Mouse (Mus musculus) embryonic facial prominence, embryonic 13.5 days (tissue): ENCODE measurements at regions not wholly inside any gene's neighbourhood (a gene's known extent, or its start where the extent isn't known, plus 50 kb on each side); places are given as distances from the start of the nearest gene placed in this dataset.

Source experiments
- ATAC-seq: fragments of 200-750 bp; cut with Nextera tagmentation; 2 replicates; pipeline ENCODE4 v1.8.0; 2017; ENCODE audit warnings: low read depth; ENCODE audit not compliant: insufficient number of reproducible peaks, insufficient read depth, low FRiP score, low TSS enrichment
- H3K27ac ChIP-seq: fragments of 300-500 bp; sonication (generic); 2 replicates; pipeline ENCODE4 v1.5.1; 2015; ENCODE audit warnings: moderate library complexity, mild to moderate bottlenecking, inconsistent platforms
- H3K27me3 ChIP-seq: fragments of 300-500 bp; sonication (generic); 2 replicates; pipeline ENCODE4 v1.6.1; 2015; ENCODE audit warnings: mild to moderate bottlenecking, inconsistent platforms
- H3K36me3 ChIP-seq: fragments of 300-500 bp; sonication (generic); 2 replicates; pipeline ENCODE4 v1.6.1; 2015; ENCODE audit warnings: mild to moderate bottlenecking, inconsistent platforms
- H3K4me1 ChIP-seq: fragments of 300-500 bp; sonication (generic); 2 replicates; pipeline ENCODE4 v1.6.1; 2015; ENCODE audit warnings: inconsistent platforms
- H3K4me2 ChIP-seq: fragments of 300-500 bp; sonication (generic); 2 replicates; pipeline ENCODE4 v1.6.1; 2015; ENCODE audit warnings: moderate library complexity, mild to moderate bottlenecking, inconsistent platforms
- H3K4me3 ChIP-seq: fragments of 300-500 bp; sonication (generic); 2 replicates; pipeline ENCODE4 v1.5.1; 2015; ENCODE audit warnings: mild to moderate bottlenecking, inconsistent platforms
- H3K9ac ChIP-seq: fragments of 300-500 bp; sonication (generic); 2 replicates; pipeline ENCODE4 v1.6.1; 2015; ENCODE audit warnings: mild to moderate bottlenecking, inconsistent platforms
- H3K9me3 ChIP-seq: fragments of 300-500 bp; sonication (generic); 2 replicates; pipeline ENCODE4 v1.6.1; 2016; ENCODE audit warnings: inconsistent platforms
- WGBS: fragments of 180-500 bp; shearing (Covaris S2); methylation state at CpG from one replicate; pipeline ENCODE4 v1.1.7; 2015; ENCODE audit warnings: mixed read lengths; 5-methylcytosine and 5-hydroxymethylcytosine counted together

DNA sequence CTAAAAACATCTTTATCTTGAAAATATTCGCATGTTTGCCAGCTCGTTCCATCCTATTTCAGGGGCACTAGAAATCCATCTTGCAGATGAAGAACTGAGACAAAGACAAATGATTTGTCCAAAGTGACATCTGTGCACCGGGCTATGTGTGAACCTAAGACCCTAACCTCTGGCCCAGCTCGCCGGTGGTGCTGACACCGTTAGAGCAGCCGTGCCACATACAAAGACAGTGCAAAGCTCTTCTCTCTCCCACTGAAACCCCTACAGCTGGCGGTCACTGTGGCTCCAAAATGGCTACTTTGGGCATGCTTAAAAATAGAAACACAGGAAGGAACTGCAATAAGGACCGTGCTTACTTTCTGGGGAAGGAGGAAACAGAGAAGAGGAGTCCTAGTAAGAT, 215.6 kb upstream of the Gpc5 start:
- Histone ChIP-seq H3K27ac (no peak overlapping the region), H3K4me2 (no peak overlapping the region), H3K4me3 (no peak overlapping the region), H3K9me3 (no peaks in the 10 kb centered on the region), H3K36me3 (no peaks in the 10 kb centered on the region), H3K9ac (no peak overlapping the region), H3K27me3 (no peaks in the 10 kb centered on the region), H3K4me1 (peaks cover 13% of the 10 kb centered on the region)
- 42% methylated on average over 9 of the region's 9 CpGs for WGBS
- no peak for ATAC-seq

DNA sequence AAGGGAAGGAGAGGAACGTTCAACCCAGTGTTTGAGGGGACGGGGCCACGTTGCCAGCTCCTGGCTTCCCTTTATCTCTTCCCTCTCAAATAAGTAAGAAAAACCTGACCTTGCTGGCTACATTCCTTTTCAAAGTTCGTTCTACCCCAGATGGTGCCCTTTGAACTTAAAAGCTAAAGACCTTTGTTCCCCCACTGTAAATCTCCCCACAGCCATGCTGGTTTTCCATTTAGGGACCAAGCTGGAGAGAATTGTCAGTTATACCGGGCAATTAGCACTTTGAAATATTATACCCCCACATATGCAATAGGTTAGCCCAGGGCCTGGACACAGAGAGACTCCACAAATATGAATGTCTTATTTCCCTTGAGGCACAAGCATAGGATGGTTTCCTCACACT, 214.5 kb upstream of the Gpc5 start:
- Histone ChIP-seq H3K27me3 (no peaks in the 10 kb centered on the region), H3K36me3 (no peaks in the 10 kb centered on the region), H3K4me2 (no peak overlapping the region), H3K4me1 (peaks cover 13% of the 10 kb centered on the region), H3K9me3 (no peaks in the 10 kb centered on the region; the same call in 1 of the 2 replicates), H3K4me3 (no peak overlapping the region), H3K9ac (no peak overlapping the region), H3K27ac (no peak overlapping the region)
- ATAC-seq, result no peak
- WGBS, result 11% methylated on average over 5 of the region's 5 CpGs

DNA sequence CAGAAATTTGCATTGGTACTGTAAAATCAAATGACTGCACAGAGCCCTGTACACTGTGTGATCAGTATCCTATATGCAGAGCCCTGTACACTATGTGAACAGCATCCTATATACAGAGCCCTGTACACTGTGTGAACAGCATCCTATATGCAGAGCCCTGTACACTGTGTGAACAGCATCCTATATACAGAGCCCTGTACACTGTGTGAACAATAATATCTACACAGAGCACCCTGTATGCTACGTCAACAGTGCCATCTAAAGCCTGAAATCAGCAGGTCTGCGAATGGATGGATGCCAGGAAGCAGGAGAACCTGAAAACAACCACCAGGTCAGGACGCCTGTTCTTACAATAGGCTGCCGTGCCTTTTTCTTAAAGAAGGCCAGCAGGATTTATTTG, 211.7 kb upstream of the Gpc5 start:
- Histone ChIP-seq H3K9ac (no peak overlapping the region), H3K4me1 (peaks cover 9% of the 10 kb centered on the region), H3K27ac (no peak overlapping the region), H3K4me3 (no peak overlapping the region), H3K9me3 (no peaks in the 10 kb centered on the region; the same call in 1 of the 2 replicates), H3K27me3 (no peaks in the 10 kb centered on the region), H3K36me3 (no peaks in the 10 kb centered on the region), H3K4me2 (no peak overlapping the region)
- 0 out of 2 replicates have a peak, but pooled peaks have one; percentile 59 for ATAC-seq
- WGBS, result 64% methylated on average over 4 of the region's 4 CpGs

DNA sequence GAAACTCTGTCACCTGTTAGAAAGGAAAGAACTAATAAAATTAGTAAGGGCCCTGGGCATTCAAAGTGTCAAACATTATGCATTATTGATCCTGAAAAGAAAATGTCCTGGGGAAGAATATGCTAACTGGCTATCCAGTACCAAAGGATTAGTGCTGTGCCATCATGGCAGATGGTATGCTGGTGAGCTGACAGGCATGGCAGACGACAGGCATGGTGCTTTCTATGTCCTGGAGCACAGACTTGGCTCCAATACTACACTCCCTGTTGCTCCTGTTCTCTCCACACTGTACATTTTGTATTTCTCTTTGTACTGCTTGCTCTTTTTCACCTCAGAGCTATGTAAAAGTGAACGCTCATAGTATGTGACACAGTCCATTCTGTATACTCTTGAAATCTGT, 187.9 kb upstream of the Gpc5 start:
- ATAC-seq, result no peak
- Histone ChIP-seq H3K4me1 (no peaks in the 10 kb centered on the region), H3K36me3 (no peaks in the 10 kb centered on the region), H3K9ac (no peak overlapping the region), H3K27ac (no peak overlapping the region), H3K4me2 (no peak overlapping the region), H3K9me3 (no peaks in the 10 kb centered on the region), H3K4me3 (no peak overlapping the region), H3K27me3 (no peaks in the 10 kb centered on the region)
- WGBS, result 85% methylated on average over 2 of the region's 2 CpGs

DNA sequence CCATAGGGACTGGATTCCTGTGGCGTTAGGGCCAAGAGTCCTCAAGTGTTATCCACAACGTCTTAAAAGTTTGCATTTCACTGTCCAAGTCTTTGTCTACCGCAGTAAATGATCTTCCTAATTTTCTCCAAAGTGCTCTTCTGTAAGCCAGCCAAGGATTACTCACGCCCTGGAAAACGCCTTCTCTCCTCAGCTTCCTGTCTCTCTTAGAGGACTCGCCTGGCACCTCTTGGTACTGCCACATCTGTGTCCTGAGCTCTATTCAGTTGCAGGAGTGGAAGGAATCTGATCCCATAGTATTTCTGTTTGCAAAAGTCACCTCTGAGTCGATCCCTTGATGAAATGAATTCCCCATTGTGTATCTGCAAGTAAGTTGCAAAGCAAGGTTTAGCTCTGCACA, 179.7 kb upstream of the Gpc5 start:
- Histone ChIP-seq H3K4me1 (no peaks in the 10 kb centered on the region), H3K9ac (no peak overlapping the region), H3K27ac (no peak overlapping the region), H3K36me3 (no peaks in the 10 kb centered on the region), H3K9me3 (no peaks in the 10 kb centered on the region), H3K4me3 (no peak overlapping the region), H3K4me2 (no peak overlapping the region), H3K27me3 (no peaks in the 10 kb centered on the region)
- 61% methylated on average over 7 of the region's 7 CpGs for WGBS
- ATAC-seq, result no peak

DNA sequence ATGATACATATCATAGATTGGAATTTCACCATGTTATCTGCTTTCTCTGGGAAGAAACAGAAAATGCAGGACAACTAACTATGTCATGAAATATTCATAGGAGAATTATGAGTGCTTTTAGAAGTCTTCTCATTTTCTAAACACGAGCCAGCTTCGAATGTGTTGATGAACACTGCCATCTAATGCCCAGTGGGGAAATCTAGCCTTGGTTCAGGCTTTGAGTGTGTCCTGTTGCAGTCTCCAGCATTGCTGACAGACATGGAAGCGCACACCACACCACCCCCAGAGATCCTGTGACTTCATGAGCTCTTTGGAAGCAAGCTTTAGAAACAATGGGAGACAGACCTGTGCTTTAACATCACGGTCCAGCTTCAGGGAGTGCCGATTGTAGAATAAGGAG, 178.8 kb upstream of the Gpc5 start:
- ATAC-seq, result no peak
- Histone ChIP-seq H3K4me2 (no peak overlapping the region), H3K9ac (no peak overlapping the region), H3K27ac (no peak overlapping the region), H3K4me1 (no peaks in the 10 kb centered on the region), H3K27me3 (no peaks in the 10 kb centered on the region), H3K9me3 (no peaks in the 10 kb centered on the region), H3K4me3 (no peak overlapping the region), H3K36me3 (no peaks in the 10 kb centered on the region)
- 38% methylated on average over 5 of the region's 5 CpGs for WGBS

DNA sequence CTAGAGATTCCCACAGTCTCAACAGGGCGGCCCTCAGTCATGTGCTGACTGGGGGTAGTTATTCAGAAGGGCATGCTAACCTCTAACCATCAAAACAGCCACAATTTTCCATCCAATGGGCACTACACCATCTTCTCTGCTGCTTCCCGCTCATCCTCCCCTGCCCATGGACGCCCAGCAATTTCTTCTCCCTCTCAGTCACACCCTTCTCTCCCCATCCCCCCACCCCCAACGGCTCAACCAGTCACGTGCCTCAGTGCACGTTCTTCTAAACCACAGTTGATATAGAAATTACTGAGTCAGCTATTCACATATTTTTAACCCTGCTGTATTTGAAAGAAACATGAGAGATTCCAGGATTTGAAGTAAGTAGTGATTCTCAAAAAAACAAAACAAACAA, 146.3 kb upstream of the Gpc5 start:
- Histone ChIP-seq H3K27ac (no peak overlapping the region), H3K4me3 (no peak overlapping the region), H3K9ac (no peak overlapping the region), H3K27me3 (no peaks in the 10 kb centered on the region), H3K36me3 (no peaks in the 10 kb centered on the region), H3K4me1 (0 out of 2 replicates have a peak, but pooled peaks cover 3% of the 10 kb centered on the region), H3K9me3 (no peaks in the 10 kb centered on the region), H3K4me2 (no peak overlapping the region)
- 65% methylated on average over 6 of the region's 6 CpGs for WGBS
- ATAC-seq, result no peak

DNA sequence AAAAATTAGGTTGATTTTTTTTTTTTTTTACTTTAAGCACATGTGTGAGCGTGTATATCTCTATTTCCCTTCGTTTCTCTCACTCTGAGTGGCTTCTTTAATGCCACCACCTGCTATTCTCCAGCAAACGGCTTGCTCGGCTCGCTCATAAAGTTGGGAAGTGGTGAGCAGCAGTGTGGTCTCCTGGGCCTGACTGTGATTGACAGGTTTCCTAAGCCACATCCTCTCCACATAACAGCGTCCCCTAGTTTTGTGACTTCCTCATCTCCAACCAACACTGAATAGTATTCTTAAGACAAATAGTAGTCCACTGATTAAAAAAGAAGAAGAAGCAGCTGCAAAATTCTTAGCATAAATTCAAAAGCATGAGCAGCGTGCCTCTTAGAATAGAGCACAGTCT, 145.7 kb upstream of the Gpc5 start:
- Histone ChIP-seq H3K4me3 (no peak overlapping the region), H3K9me3 (no peaks in the 10 kb centered on the region), H3K36me3 (no peaks in the 10 kb centered on the region), H3K4me2 (no peak overlapping the region), H3K27ac (no peak overlapping the region), H3K4me1 (0 out of 2 replicates have a peak, but pooled peaks cover 3% of the 10 kb centered on the region), H3K9ac (no peak overlapping the region), H3K27me3 (no peaks in the 10 kb centered on the region)
- WGBS, result 70% methylated on average over 7 of the region's 7 CpGs
- ATAC-seq, result no peak

DNA sequence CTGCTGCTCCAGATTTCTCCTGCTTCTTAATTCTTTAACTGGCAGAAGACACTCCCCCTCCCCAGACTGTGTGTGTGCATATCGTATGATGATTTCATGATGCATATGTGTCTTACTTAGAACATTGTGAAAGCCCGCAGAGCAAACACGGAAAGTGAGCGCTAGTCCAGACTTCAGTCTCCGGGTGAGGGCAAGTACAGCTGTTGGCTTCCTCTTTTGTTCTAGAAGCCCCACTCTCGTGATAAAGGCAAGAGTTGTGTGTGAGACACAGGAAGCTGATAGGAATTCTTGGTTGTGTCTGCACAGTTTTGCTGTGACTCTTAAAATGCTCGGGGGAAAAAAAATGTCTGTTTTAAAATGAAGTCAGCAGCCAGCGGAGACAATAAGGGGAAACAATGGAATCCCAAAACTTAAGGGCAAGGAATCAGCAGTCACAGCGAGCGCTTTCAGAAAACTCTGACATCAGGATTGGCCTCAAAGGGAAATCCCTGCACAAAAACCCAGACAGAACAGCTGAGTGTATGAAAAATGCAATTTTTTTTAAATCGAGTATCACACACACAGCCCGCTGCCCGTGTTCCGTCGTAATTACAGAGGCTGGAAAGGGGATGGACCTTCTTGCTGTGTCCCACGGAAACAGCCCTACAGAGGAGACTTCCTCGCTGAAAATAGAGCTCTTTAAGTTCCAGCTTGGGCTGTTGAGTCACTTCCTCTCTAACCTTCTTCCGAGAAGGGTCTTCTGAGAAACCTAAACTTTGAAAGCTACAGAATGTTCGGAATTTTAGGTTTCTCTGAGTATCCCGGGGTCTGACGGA, 143.5 kb upstream of the Gpc5 start:
- Histone ChIP-seq H3K36me3 (no peaks in the 10 kb centered on the region), H3K4me2 (peak overlapping the region; percentile 42), H3K9me3 (no peaks in the 10 kb centered on the region), H3K4me3 (peak overlapping the region; percentile 11; the same call in 1 of the 2 replicates), H3K9ac (peak overlapping the region; percentile 51), H3K27me3 (no peaks in the 10 kb centered on the region), H3K27ac (peak overlapping the region; percentile 49), H3K4me1 (peaks cover 16% of the 10 kb centered on the region; the same call in 1 of the 2 replicates)
- ATAC-seq, result 0 out of 2 replicates have a peak, but pooled peaks have one; percentile 43
- 43% methylated on average over 21 of the region's 21 CpGs for WGBS

DNA sequence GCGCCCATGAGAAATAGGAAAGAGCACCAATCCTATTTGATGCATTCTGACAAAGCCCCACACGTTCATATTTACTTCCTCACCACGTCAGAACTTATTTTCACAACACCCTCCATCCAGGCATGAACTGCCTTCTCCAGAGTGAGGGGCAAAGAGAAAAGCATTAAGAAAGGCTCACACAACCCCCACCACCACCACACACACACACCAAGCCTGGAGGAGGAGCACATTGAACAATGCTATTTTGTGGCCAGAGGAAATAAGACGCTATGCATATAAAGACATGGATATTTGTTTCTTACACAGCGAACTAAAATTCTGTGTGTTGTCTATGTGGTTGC, 142.9 kb upstream of the Gpc5 start:
- WGBS, result 55% methylated on average over 5 of the region's 5 CpGs
- no peaks in the 10 kb centered on the region for H3K27me3 ChIP-seq
- H3K4me1 ChIP-seq, result peaks cover 16% of the 10 kb centered on the region; the same call in 1 of the 2 replicates
- no peak for ATAC-seq
- peak overlapping the region; percentile 42 for H3K4me2 ChIP-seq
- H3K9me3 ChIP-seq, result no peaks in the 10 kb centered on the region
- no peak overlapping the region; the same call in 1 of the 2 replicates for H3K4me3 ChIP-seq
- peak overlapping the region; percentile 51; the same call in 1 of the 2 replicates for H3K9ac ChIP-seq
- H3K36me3 ChIP-seq, result no peaks in the 10 kb centered on the region
- peak overlapping the region; percentile 49 for H3K27ac ChIP-seq

DNA sequence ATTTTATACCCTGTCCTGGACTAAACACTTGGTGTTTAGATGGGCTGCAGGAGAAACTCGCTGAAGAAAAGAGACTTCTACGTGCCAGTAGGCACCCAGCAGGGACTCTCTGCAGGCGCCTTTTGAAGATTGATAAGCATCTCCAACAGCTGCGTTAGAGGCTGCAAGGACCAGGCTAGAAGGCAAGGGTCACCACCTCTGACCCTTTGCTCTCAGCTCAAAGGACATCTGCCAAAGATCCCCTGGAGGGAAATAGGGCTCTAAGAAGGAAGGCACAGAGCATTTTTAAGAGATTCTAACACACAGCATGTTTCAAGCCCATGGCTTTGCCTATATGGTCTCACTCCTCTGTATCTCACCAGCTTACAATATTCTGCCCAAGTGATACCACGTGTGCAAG, 139.7 kb upstream of the Gpc5 start:
- Histone ChIP-seq H3K9ac (no peak overlapping the region), H3K27ac (no peak overlapping the region), H3K36me3 (no peaks in the 10 kb centered on the region), H3K4me3 (no peak overlapping the region), H3K4me2 (no peak overlapping the region), H3K4me1 (peaks cover 16% of the 10 kb centered on the region; the same call in 1 of the 2 replicates), H3K27me3 (no peaks in the 10 kb centered on the region), H3K9me3 (no peaks in the 10 kb centered on the region)
- ATAC-seq, result no peak
- 13% methylated on average over 5 of the region's 5 CpGs for WGBS

DNA sequence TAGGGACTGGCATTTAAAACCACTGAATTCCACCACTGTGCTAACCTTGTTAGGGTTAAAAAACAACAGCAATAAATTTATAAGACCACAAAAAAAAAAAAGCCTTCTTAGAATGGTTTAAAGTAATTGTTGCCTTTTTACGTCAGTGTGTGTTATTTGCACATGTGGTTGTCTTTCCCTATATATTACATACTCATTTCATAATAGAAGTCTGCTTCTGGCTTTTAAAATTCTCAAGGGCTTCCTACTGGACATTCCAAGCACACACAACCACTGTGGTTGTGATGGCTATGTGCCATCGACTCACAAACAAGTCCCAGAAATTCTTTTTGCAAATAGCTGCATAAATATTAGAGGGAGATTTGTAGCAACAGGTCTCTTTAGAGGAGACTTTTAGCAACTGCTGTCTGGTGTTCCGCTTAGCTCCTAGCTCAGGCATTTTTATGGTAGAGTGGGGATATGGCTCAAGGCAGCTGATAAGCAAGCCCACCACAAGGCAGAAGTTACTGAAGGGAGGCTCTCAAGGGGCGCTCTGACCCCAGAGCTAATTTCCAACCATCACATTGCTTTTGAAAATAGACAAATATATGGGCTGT, 138.8 kb upstream of the Gpc5 start:
- H3K9ac ChIP-seq, result no peak overlapping the region
- H3K4me3 ChIP-seq, result no peak overlapping the region
- H3K9me3 ChIP-seq, result no peaks in the 10 kb centered on the region
- no peak for ATAC-seq
- H3K27ac ChIP-seq, result no peak overlapping the region
- H3K4me1 ChIP-seq, result peaks cover 16% of the 10 kb centered on the region; the same call in 1 of the 2 replicates
- H3K36me3 ChIP-seq, result no peaks in the 10 kb centered on the region
- no peak overlapping the region for H3K4me2 ChIP-seq
- 19% methylated on average over 4 of the region's 4 CpGs for WGBS
- no peaks in the 10 kb centered on the region for H3K27me3 ChIP-seq
